Mouse (Mus musculus) megakaryocyte, embryonic 14.5 days (primary cell): ENCODE results near the gene Myo1e.

Source experiments
- FLI1 ChIP-seq: IDR thresholded peaks from 2 replicates; pipeline ENCODE4 v1.6.1; 2012; ENCODE audit warnings: low read length, inconsistent platforms, mixed read lengths
- GATA1 ChIP-seq: IDR thresholded peaks from 3 replicates; pipeline ENCODE4 v1.6.1; 2012; ENCODE audit warnings: mixed read lengths, low read length, inconsistent platforms, borderline replicate concordance

DNA sequence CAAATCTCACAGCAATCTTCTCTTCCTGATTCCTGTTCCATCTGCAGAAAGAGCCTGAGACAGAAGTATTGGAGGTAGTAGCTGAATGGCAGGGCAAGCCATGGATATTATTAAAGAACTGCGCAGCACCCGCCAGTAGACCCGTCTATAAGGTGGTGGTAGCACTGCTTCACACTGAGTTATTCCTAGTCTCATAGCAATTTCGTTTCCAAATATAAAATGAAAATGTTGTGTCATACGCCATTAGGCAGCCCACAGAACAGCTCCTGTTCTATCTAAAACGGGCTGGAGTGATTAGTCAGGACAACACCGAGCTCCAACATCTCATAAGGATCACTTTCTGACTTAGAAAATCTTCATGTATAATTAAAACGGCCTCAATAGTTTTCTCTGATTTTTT, 157.6 kb downstream of the Myo1e start:
- TF ChIP-seq GATA1 = no peak
- no peak for TF ChIP-seq FLI1
